Mouse (Mus musculus): ENCODE results near the gene Gadd45a. TPM values are rescaled to one million over a fixed set of nuclear protein-coding genes. Genes with fewer than 3 reads are reported as not detected.

Gene Gadd45a
- polyA plus RNA-seq, 1 experiment from 2014 or later: 14.8 TPM

Other genes with a start within 250 kb of the Gadd45a start
- not detected in 2 replicates for gene Vmn1r39, start 226.8 kb downstream of the Gadd45a start, polyA plus RNA-seq (2014; fragmentation: Nextera tagmentation; extraction: Ambion mirVana)
- 71.2 and 83.5 TPM in 2 replicates for gene Gng12, start 141.1 kb downstream of the Gadd45a start, polyA plus RNA-seq (2014; fragmentation: Nextera tagmentation; extraction: Ambion mirVana)
- gene Serbp1, start 200.7 kb upstream of the Gadd45a start, polyA plus RNA-seq (2014; fragmentation: Nextera tagmentation; extraction: Ambion mirVana): 343 and 344 TPM in 2 replicates

Data from hindbrain, embryonic 14.5 days (tissue).